Mouse (Mus musculus) testis, adult 2 months (tissue): ENCODE data around the gene Olfr49.

Source experiments
- CTCF ChIP-seq: fragments of 200-500 bp; IDR thresholded peaks from 2 replicates; pipeline ENCODE4 v1.5.1; 2012; ENCODE audit warnings: low read depth, mild to moderate bottlenecking, inconsistent platforms, low read length, moderate library complexity; ENCODE audit not compliant: control insufficient read depth, insufficient read depth, insufficient replicate concordance
- POLR2A ChIP-seq: fragments of 200-500 bp; IDR thresholded peaks from 2 replicates; pipeline ENCODE4 v1.6.1; 2012; ENCODE audit warnings: low read depth, mild to moderate bottlenecking, inconsistent platforms, low read length, moderate library complexity; ENCODE audit not compliant: control insufficient read depth

GRCm38 (mm10) chr14:54246232-54246631 lies 38.5 kb downstream of the Olfr49 start:
- no peak for TF ChIP-seq CTCF
- no peak for TF ChIP-seq POLR2A
